Mouse (Mus musculus) small intestine, adult 2 months (tissue): Measurements from ENCODE around the gene Prap1.

ENCODE experiments used
- CTCF ChIP-seq: fragments of 200-500 bp; IDR thresholded peaks from 2 replicates; pipeline ENCODE4 v1.5.1; 2012; ENCODE audit warnings: low read depth, mild to moderate bottlenecking, control low read depth, inconsistent platforms, low read length, moderate library complexity, mixed read lengths; ENCODE audit not compliant: insufficient replicate concordance, insufficient read length; ENCODE audit errors: extremely low read depth
- POLR2A ChIP-seq: fragments of 200-500 bp; IDR thresholded peaks from 2 replicates; pipeline ENCODE4 v1.6.1; 2012; ENCODE audit warnings: low read depth, mild to moderate bottlenecking, control low read depth, inconsistent platforms, low read length, moderate library complexity

DNA sequence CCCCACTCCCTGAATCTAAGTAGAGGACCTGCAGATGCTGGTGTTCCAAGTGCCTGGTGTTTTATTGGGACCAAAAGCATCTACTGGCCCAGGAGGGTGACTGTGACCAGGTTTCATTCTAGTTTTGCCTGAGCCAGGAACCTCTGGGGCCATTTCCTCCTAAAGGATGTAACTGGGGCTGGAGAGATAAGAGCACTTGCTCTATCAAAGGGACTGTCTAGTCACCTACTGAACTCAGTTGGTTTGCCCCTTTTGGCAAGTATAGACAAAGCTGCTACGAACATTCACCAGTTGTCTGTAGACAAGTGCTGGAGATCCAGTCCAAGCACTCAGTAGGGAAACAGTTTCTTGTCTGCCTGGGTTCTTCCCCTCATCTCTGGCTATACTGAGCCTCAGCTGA, 5.3 kb downstream of the Prap1 start:
- TF ChIP-seq POLR2A: no peak
- no peak for TF ChIP-seq CTCF
